Mouse (Mus musculus) spleen, postnatal 4 days (tissue): ENCODE measurements around the gene Col1a1.

Experiments
- DNase-seq, 2 experiments: peaks; one replicate each; pipeline ENCODE4 v3.0.0; 2022; ENCODE audit warnings: low spot score in 2 of 2

The Col1a1 gene

GRCm38 (mm10) chr11:94996984-94997383, 61.0 kb downstream of the Col1a1 start:
- DNase-seq: no peak

GRCm38 (mm10) chr11:94997596-94997995, 61.6 kb downstream of the Col1a1 start:
- DNase-seq: peak; percentile 74 to 77

- peak; percentile 53 to 74 for DNase-seq
These were observed 62.1 kb downstream of the Col1a1 start for GRCm38 (mm10) chr11:94998041-94998531.

GRCm38 (mm10) chr11:95000128-95000527, 64.1 kb downstream of the Col1a1 start:
- no peak for DNase-seq

GRCm38 (mm10) chr11:95000548-95000947, 64.5 kb downstream of the Col1a1 start:
- DNase-seq: peak; percentile 48 to 73

GRCm38 (mm10) chr11:95001058-95001457, 65.0 kb downstream of the Col1a1 start:
- DNase-seq: peak; percentile 78 to 88

GRCm38 (mm10) chr11:95001584-95002347, 65.7 kb downstream of the Col1a1 start:
- no peak for DNase-seq
